Mouse (Mus musculus) liver, embryonic 16.5 days (tissue): Measurements from ENCODE around the gene Dus2. TPM values are rescaled to one million over a fixed set of nuclear protein-coding genes. Genes with fewer than 3 reads are reported as not detected.

Experiments used
- ATAC-seq: fragments of 200-750 bp; cut with Nextera tagmentation; 2 replicates; pipeline ENCODE4 v1.8.0; 2017; ENCODE audit warnings: low read depth, mild to moderate bottlenecking, moderate number of reproducible peaks, moderate library complexity
- H3K27ac ChIP-seq: fragments of 300-500 bp; sonication (generic); 2 replicates; pipeline ENCODE4 v1.5.1; 2014; ENCODE audit warnings: mild to moderate bottlenecking, low read length
- H3K27me3 ChIP-seq: fragments of 300-500 bp; sonication (generic); 2 replicates; pipeline ENCODE4 v1.6.1; 2014; ENCODE audit warnings: low read depth, low read length, mixed read lengths; ENCODE audit not compliant: control insufficient read depth, insufficient read depth
- H3K36me3 ChIP-seq: fragments of 300-500 bp; sonication (generic); 2 replicates; pipeline ENCODE4 v1.6.1; 2014; ENCODE audit warnings: mild to moderate bottlenecking; ENCODE audit not compliant: control insufficient read depth, insufficient read depth
- H3K4me1 ChIP-seq: fragments of 300-500 bp; sonication (generic); 2 replicates; pipeline ENCODE4 v1.6.1; 2014; ENCODE audit warnings: low read depth, low read length, mixed read lengths; ENCODE audit not compliant: control insufficient read depth
- H3K4me2 ChIP-seq: fragments of 300-500 bp; sonication (generic); 2 replicates; pipeline ENCODE4 v1.6.1; 2014; ENCODE audit warnings: low read depth, low read length, mixed read lengths
- H3K4me3 ChIP-seq: fragments of 300-500 bp; sonication (generic); 2 replicates; pipeline ENCODE4 v1.5.1; 2014; ENCODE audit warnings: low read depth, mild to moderate bottlenecking, low read length
- H3K9ac ChIP-seq: fragments of 300-500 bp; sonication (generic); 2 replicates; pipeline ENCODE4 v1.6.1; 2014; ENCODE audit warnings: low read depth, low read length
- H3K9me3 ChIP-seq: fragments of 300-500 bp; sonication (generic); replicated peaks from 2 replicates; pipeline ENCODE4 v1.6.1; 2016; ENCODE audit warnings: low read length; ENCODE audit not compliant: control insufficient read depth
- WGBS: fragments of 180-500 bp; shearing (Covaris S2); extraction: QIAGEN DNeasy Blood & Tissue Kit; methylation state at CpG from one replicate; pipeline ENCODE4 v1.1.7; 2014; ENCODE audit not compliant: insufficient replicate concordance; 5-methylcytosine and 5-hydroxymethylcytosine counted together
- polyA plus RNA-seq: library from polyadenylated mRNA; unstranded; fragments of >200 nt; fragmentation: Nextera tagmentation; extraction: Ambion mirVana; gene quantifications from 2 replicates; pipeline ENCODE4 v1.2.1, GENCODE M21; 2015

Dus2 gene
- 10.5 and 10.9 TPM in 2 replicates for polyA plus RNA-seq

- WGBS: 10% methylated on average over 15 of the region's 15 CpGs
- peak; percentile 46; the same call in 1 of the 2 replicates for ATAC-seq
- H3K9ac ChIP-seq: no peak within 1 kb of the TSS
- H3K27ac ChIP-seq: no peak within 1 kb of the TSS
- peaks cover 7% of the 10 kb centered on the region for H3K4me1 ChIP-seq
- no peak within 1 kb of the TSS for H3K4me3 ChIP-seq
- H3K36me3 ChIP-seq: no peaks in the 10 kb centered on the region
- peaks cover 4% of the 10 kb centered on the region; the same call in 1 of the 2 replicates for H3K27me3 ChIP-seq
- no peaks in the 10 kb centered on the region for H3K9me3 ChIP-seq
- H3K4me2 ChIP-seq: no peak within 1 kb of the TSS
Observed at GRCm38 (mm10) chr8:105990856-105991387, at the start of gene Dus2. Dus2 (plus strand) TSS chr8:105991337.

- Histone ChIP-seq H3K27ac (peak overlapping the region; percentile 67), H3K9me3 (no peaks in the 10 kb centered on the region), H3K4me3 (peak overlapping the region; percentile 50), H3K4me1 (peaks cover 15% of the 10 kb centered on the region), H3K9ac (peak overlapping the region; percentile 28; the same call in 1 of the 2 replicates), H3K36me3 (peaks cover 21% of the 10 kb centered on the region), H3K27me3 (no peaks in the 10 kb centered on the region), H3K4me2 (peak overlapping the region; percentile 43)
- ATAC-seq: peak; percentile 16
- 79% methylated on average over 11 of the region's 11 CpGs for WGBS
Observed at GRCm38 (mm10) chr8:105942026-105942425, 49.1 kb upstream of the Dus2 start.

- Histone ChIP-seq H3K36me3 (peaks cover 21% of the 10 kb centered on the region), H3K9me3 (no peaks in the 10 kb centered on the region), H3K4me1 (peaks cover 15% of the 10 kb centered on the region), H3K4me2 (peak overlapping the region; percentile 46), H3K9ac (peak overlapping the region; percentile 37; the same call in 1 of the 2 replicates), H3K4me3 (peak overlapping the region; percentile 50), H3K27ac (peak overlapping the region; percentile 75), H3K27me3 (no peaks in the 10 kb centered on the region)
- peak; percentile 77 for ATAC-seq
- WGBS: 84% methylated on average over 5 of the region's 5 CpGs
Observed at GRCm38 (mm10) chr8:105942542-105942941, 48.6 kb upstream of the Dus2 start.

- Histone ChIP-seq H3K36me3 (peaks cover 21% of the 10 kb centered on the region), H3K4me3 (peak within 1 kb of the TSS; percentile 50), H3K9ac (peak within 1 kb of the TSS; percentile 37; the same call in 1 of the 2 replicates), H3K9me3 (no peaks in the 10 kb centered on the region), H3K4me2 (peak within 1 kb of the TSS; percentile 46), H3K27ac (peak within 1 kb of the TSS; percentile 75), H3K27me3 (no peaks in the 10 kb centered on the region), H3K4me1 (peaks cover 11% of the 10 kb centered on the region)
- WGBS: 49% methylated on average over 8 of the region's 8 CpGs
- ATAC-seq: peak; percentile 76
Observed at GRCm38 (mm10) chr8:105943321-105943739, 47.8 kb upstream of the Dus2 start, which contains the start of gene Lcat. Lcat (minus strand) TSS chr8:105943382.

- H3K4me1 ChIP-seq: peaks cover 5% of the 10 kb centered on the region
- H3K27me3 ChIP-seq: no peaks in the 10 kb centered on the region
- 0 out of 2 replicates have a peak overlapping the region, but pooled peaks have one; percentile 9 for H3K9ac ChIP-seq
- ATAC-seq: peak; percentile 66
- H3K4me2 ChIP-seq: no peak overlapping the region
- peaks cover 38% of the 10 kb centered on the region for H3K36me3 ChIP-seq
- H3K4me3 ChIP-seq: no peak overlapping the region
- no peaks in the 10 kb centered on the region for H3K9me3 ChIP-seq
- peak overlapping the region; percentile 42; the same call in 1 of the 2 replicates for H3K27ac ChIP-seq
- 62% methylated on average over 10 of the region's 10 CpGs for WGBS
Observed at GRCm38 (mm10) chr8:105949350-105949749, 41.8 kb upstream of the Dus2 start.

GRCm38 (mm10) chr8:105951057-105951659 lies 40.0 kb upstream of the Dus2 start:
- peaks cover 24% of the 10 kb centered on the region for H3K36me3 ChIP-seq
- H3K27ac ChIP-seq: no peak overlapping the region
- peaks cover 5% of the 10 kb centered on the region for H3K4me1 ChIP-seq
- no peak for ATAC-seq
- H3K9me3 ChIP-seq: no peaks in the 10 kb centered on the region
- H3K27me3 ChIP-seq: no peaks in the 10 kb centered on the region
- no peak overlapping the region for H3K4me2 ChIP-seq
- H3K9ac ChIP-seq: no peak overlapping the region
- 60% methylated on average over 7 of the region's 7 CpGs for WGBS
- no peak overlapping the region for H3K4me3 ChIP-seq

- 89% methylated on average over 4 of the region's 4 CpGs for WGBS
- Histone ChIP-seq H3K36me3 (peaks cover 9% of the 10 kb centered on the region), H3K4me1 (peaks cover 11% of the 10 kb centered on the region), H3K27ac (no peak overlapping the region), H3K9me3 (no peaks in the 10 kb centered on the region), H3K9ac (no peak overlapping the region), H3K4me3 (no peak overlapping the region), H3K27me3 (no peaks in the 10 kb centered on the region), H3K4me2 (no peak overlapping the region)
- ATAC-seq: no peak
Observed at GRCm38 (mm10) chr8:105956556-105956955, 34.6 kb upstream of the Dus2 start.

GRCm38 (mm10) chr8:105957813-105958212 lies 33.3 kb upstream of the Dus2 start:
- no peak overlapping the region for H3K27ac ChIP-seq
- peaks cover 6% of the 10 kb centered on the region for H3K36me3 ChIP-seq
- peaks cover 19% of the 10 kb centered on the region for H3K4me1 ChIP-seq
- no peaks in the 10 kb centered on the region for H3K27me3 ChIP-seq
- WGBS: 42% methylated on average over 3 of the region's 4 CpGs
- H3K4me3 ChIP-seq: no peak overlapping the region
- H3K4me2 ChIP-seq: no peak overlapping the region
- no peaks in the 10 kb centered on the region for H3K9me3 ChIP-seq
- ATAC-seq: no peak
- H3K9ac ChIP-seq: no peak overlapping the region

- peaks cover 28% of the 10 kb centered on the region for H3K4me1 ChIP-seq
- no peaks in the 10 kb centered on the region; the same call in 1 of the 2 replicates for H3K36me3 ChIP-seq
- peak; percentile 70 for ATAC-seq
Observed at GRCm38 (mm10) chr8:105959350-105959749, 31.8 kb upstream of the Dus2 start.

More at GRCm38 (mm10) chr8:105959350-105959749, 31.8 kb upstream of the Dus2 start:
- Histone ChIP-seq H3K27ac (no peak overlapping the region), H3K9me3 (no peaks in the 10 kb centered on the region), H3K27me3 (no peaks in the 10 kb centered on the region), H3K4me3 (no peak overlapping the region), H3K9ac (no peak overlapping the region), H3K4me2 (no peak overlapping the region)
- WGBS: 77% methylated on average over 7 of the region's 7 CpGs
